Mouse (Mus musculus) small intestine, adult 2 months (tissue): ENCODE results near the gene Kansl3. TPM values are rescaled to one million over a fixed set of nuclear protein-coding genes. Genes with fewer than 3 reads are reported as not detected.

Experiments
- H3K27ac ChIP-seq: fragments of 200-500 bp; 2 replicates; pipeline ENCODE4 v1.5.1; 2012; ENCODE audit warnings: low read depth, low read length, control low read depth, inconsistent platforms; ENCODE audit not compliant: insufficient read depth
- H3K27me3 ChIP-seq: fragments of 200-500 bp; 2 replicates; pipeline ENCODE4 v1.6.1; 2012; ENCODE audit warnings: mild to moderate bottlenecking, moderate library complexity, low read length, inconsistent platforms; ENCODE audit not compliant: control insufficient read depth, insufficient read depth
- H3K36me3 ChIP-seq: fragments of 200-500 bp; 2 replicates; pipeline ENCODE4 v1.6.1; 2012; ENCODE audit warnings: mild to moderate bottlenecking, low read length, control low read depth, inconsistent platforms; ENCODE audit not compliant: control insufficient read depth, insufficient read depth
- H3K4me1 ChIP-seq: fragments of 200-500 bp; 2 replicates; pipeline ENCODE4 v1.6.1; 2012; ENCODE audit warnings: low read length, inconsistent platforms, mixed read lengths; ENCODE audit not compliant: control insufficient read depth, insufficient read depth, insufficient read length
- H3K4me3 ChIP-seq: fragments of 200-500 bp; 2 replicates; pipeline ENCODE4 v1.5.1; 2012; ENCODE audit warnings: low read depth, mild to moderate bottlenecking, control low read depth, inconsistent platforms, low read length, moderate library complexity
- CTCF ChIP-seq: fragments of 200-500 bp; IDR thresholded peaks from 2 replicates; pipeline ENCODE4 v1.5.1; 2012; ENCODE audit warnings: low read depth, mild to moderate bottlenecking, control low read depth, inconsistent platforms, low read length, moderate library complexity, mixed read lengths; ENCODE audit not compliant: insufficient replicate concordance, insufficient read length; ENCODE audit errors: extremely low read depth
- POLR2A ChIP-seq: fragments of 200-500 bp; IDR thresholded peaks from 2 replicates; pipeline ENCODE4 v1.6.1; 2012; ENCODE audit warnings: low read depth, mild to moderate bottlenecking, control low read depth, inconsistent platforms, low read length, moderate library complexity
- WGBS: fragments of 180-500 bp; shearing (Covaris S2); methylation state at CpG from one replicate; pipeline ENCODE4 v1.1.7; 2018; 5-methylcytosine and 5-hydroxymethylcytosine counted together
- polyA plus RNA-seq: library from polyadenylated mRNA; depleted of rRNA; stranded (reverse); fragments of >200 nt; gene quantifications from 2 replicates; pipeline ENCODE4 v1.2.3, GENCODE M21; 2012; rRNA removed

Kansl3 gene
- 18.5 and 40.8 TPM in 2 replicates for polyA plus RNA-seq

GRCm38 (mm10) chr1:36368969-36369645 lies at the start of gene Kansl3:
Kansl3 (minus strand) TSS chr1:36369181.
- H3K4me3 ChIP-seq, result peak within 1 kb of the TSS; percentile 94
- peak within 1 kb of the TSS; percentile 87 for H3K27ac ChIP-seq
- WGBS, result 3% methylated on average over 61 of the region's 61 CpGs
- no peaks in the 10 kb centered on the region for H3K27me3 ChIP-seq
- TF ChIP-seq CTCF (no peak), POLR2A (peak; percentile 72)
- H3K4me1 ChIP-seq, result peaks cover 12% of the 10 kb centered on the region; the same call in 1 of the 2 replicates
- peaks cover 15% of the 10 kb centered on the region for H3K36me3 ChIP-seq

DNA sequence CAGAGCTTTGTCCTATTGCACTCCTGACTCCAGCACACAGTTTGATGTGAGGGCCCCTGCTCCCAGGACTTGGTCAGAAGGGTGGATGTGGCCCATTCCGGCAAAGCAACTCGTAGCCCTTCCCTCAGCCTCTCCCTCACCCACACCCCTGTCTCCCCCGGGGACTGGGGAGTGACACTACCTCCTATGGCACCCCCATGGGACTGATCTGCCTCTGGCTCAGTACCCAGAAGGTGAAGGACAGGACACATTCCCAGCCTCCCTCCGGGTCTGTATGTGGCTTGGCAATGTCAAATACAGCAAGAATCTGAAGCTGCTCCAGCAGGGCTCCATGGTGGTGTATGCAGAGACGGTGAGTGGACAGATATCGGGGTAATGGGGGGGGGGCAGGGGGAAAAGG lies 35.5 kb upstream of the Kansl3 start:
- no peak overlapping the region for H3K27ac ChIP-seq
- WGBS, result 69% methylated on average over 6 of the region's 6 CpGs

GRCm38 (mm10) chr1:36401509-36401908 lies 32.5 kb upstream of the Kansl3 start:
- Histone ChIP-seq H3K4me1 (no peaks in the 10 kb centered on the region), H3K4me3 (no peak overlapping the region), H3K27ac (no peak overlapping the region), H3K27me3 (no peaks in the 10 kb centered on the region), H3K36me3 (no peaks in the 10 kb centered on the region)
- TF ChIP-seq POLR2A, result no peak
- TF ChIP-seq CTCF, result no peak
- 61% methylated on average over 4 of the region's 4 CpGs for WGBS

More for the DNA sequence above, 35.5 kb upstream of the Kansl3 start:
- H3K36me3 ChIP-seq, result no peaks in the 10 kb centered on the region
- H3K27me3 ChIP-seq, result no peaks in the 10 kb centered on the region
- no peaks in the 10 kb centered on the region for H3K4me1 ChIP-seq
- H3K4me3 ChIP-seq, result no peak overlapping the region
- TF ChIP-seq CTCF, result no peak
- TF ChIP-seq POLR2A, result no peak

DNA sequence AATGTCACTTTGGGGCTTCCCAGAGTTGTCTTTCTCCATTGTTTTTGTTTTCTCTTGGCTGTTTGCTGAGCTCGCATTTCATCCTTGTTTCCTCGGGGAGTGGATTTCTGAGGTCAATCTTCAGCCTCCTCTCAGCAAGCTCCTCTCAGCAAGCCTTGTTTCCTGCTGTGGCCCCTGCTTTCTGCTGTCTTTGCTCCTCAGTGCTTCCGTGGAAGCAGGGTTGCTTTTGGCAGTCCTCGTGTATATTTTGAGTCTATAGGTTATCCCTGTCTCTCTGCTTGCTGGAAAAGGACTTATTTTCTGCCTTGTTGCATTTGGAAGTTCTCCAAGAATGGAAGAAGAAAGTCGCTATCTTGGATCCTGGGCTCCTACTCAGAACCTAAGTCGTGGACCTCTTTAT lies 28.1 kb upstream of the Kansl3 start:
- no peak overlapping the region for H3K27ac ChIP-seq
- TF ChIP-seq POLR2A (no peak), CTCF (no peak)
- no peaks in the 10 kb centered on the region for H3K4me1 ChIP-seq
- 16% methylated on average over 6 of the region's 6 CpGs for WGBS
- no peaks in the 10 kb centered on the region for H3K27me3 ChIP-seq
- no peaks in the 10 kb centered on the region for H3K36me3 ChIP-seq
- no peak overlapping the region for H3K4me3 ChIP-seq

GRCm38 (mm10) chr1:36379582-36379981 lies 10.6 kb upstream of the Kansl3 start:
- no peaks in the 10 kb centered on the region for H3K36me3 ChIP-seq
- H3K27me3 ChIP-seq, result no peaks in the 10 kb centered on the region
- H3K4me3 ChIP-seq, result no peak overlapping the region
- H3K27ac ChIP-seq, result no peak overlapping the region
- 72% methylated on average over 4 of the region's 4 CpGs for WGBS
- no peaks in the 10 kb centered on the region for H3K4me1 ChIP-seq
- no peak for TF ChIP-seq POLR2A
- TF ChIP-seq CTCF, result no peak

- Histone ChIP-seq H3K36me3 (no peaks in the 10 kb centered on the region), H3K4me1 (no peaks in the 10 kb centered on the region), H3K27me3 (no peaks in the 10 kb centered on the region), H3K4me3 (no peak overlapping the region), H3K27ac (no peak overlapping the region)
- WGBS, result 63% methylated on average over 6 of the region's 6 CpGs
- no peak for TF ChIP-seq CTCF
- no peak for TF ChIP-seq POLR2A
Measured at GRCm38 (mm10) chr1:36378880-36379279, 9.9 kb upstream of the Kansl3 start.

GRCm38 (mm10) chr1:36371934-36372845 lies 3.2 kb upstream of the Kansl3 start, which contains the start of gene Fer1l5:
Fer1l5 (plus strand) TSS chr1:36372291.
- no peak within 1 kb of the TSS for H3K4me3 ChIP-seq
- TF ChIP-seq POLR2A, result no peak
- no peak for TF ChIP-seq CTCF
- WGBS, result 72% methylated on average over 10 of the region's 10 CpGs
- no peak within 1 kb of the TSS for H3K27ac ChIP-seq
- H3K36me3 ChIP-seq, result no peaks in the 10 kb centered on the region
- H3K4me1 ChIP-seq, result peaks cover 9% of the 10 kb centered on the region; the same call in 1 of the 2 replicates
- no peaks in the 10 kb centered on the region for H3K27me3 ChIP-seq
